Mouse (Mus musculus) megakaryocyte, adult 5-6 weeks (primary cell): Measurements from ENCODE around the gene Srsx. TPM values are rescaled to one million over a fixed set of nuclear protein-coding genes. Genes with fewer than 3 reads are reported as not detected.
"Not testable (repeated sequence)": the region's sequence is repeated elsewhere in the genome, so short reads cannot be mapped to it uniquely, and the experiment has no call there.

ENCODE experiments used
- ATAC-seq: 2 replicates; pipeline ENCODE4 v1.8.0; 2016; ENCODE audit warnings: mild to moderate bottlenecking, inconsistent platforms; ENCODE audit not compliant: poor library complexity, severe bottlenecking
- total RNA-seq, 2 experiments: library from RNA; stranded (forward) in 1 of 2; stranded (reverse) in 1 of 2; fragments of 153-499, 151-499 nt in 1 of 2; fragments of 221-1000, 200-1000 nt in 1 of 2; gene quantifications; 2 replicates each; pipeline versions ENCODE4 v1.2.3 to v1.2.4; 2015 to 2017

The Srsx gene
- total RNA-seq (2015) (not detected in 2 replicates), total RNA-seq (2017) (not detected in 2 replicates)

- not testable (repeated sequence) for ATAC-seq
Measured at GRCm38 (mm10) chrX:123222381-123222780, at the start of gene Srsx. Gene Srsx, minus strand, starts transcription at chrX:123222481.

DNA sequence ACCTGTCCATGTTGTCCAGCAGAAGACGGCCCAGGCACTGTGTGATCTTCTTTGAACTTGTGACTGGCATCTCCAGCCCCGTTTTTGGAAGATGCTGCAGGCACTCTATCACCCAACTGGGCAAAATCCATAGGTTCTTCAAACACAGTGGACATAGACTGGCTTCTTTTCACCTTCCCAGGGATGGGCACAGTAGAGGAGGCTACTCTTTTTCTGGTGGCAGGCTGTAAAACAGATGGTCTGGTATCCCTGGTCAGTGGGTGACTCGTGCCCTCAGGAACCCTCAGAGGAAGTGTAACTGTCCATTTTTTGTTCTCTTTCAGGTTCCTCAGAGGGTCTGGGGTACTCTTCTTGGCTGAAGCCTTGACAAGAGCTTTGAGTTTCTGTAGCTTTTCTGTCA is 24.5 kb upstream of the Srsx start, which contains the start of gene Gm17577:
TSS of gene Gm17577 (minus strand) at position 101 of the 400 bp plus-strand sequence.
- ATAC-seq, result not testable (repeated sequence)

Other genes starting within 250 kb of the Srsx start
- gene Gm17521, start 192.8 kb downstream of the Srsx start, total RNA-seq (2015), result not detected in 2 replicates
- gene Gm17521, start 192.8 kb downstream of the Srsx start, total RNA-seq (2017), result not detected in 2 replicates
- gene Cldn34c1, start 119.0 kb downstream of the Srsx start, total RNA-seq (2015), result 1.2 and 1.9 TPM in 2 replicates
- gene Cldn34c1, start 119.0 kb downstream of the Srsx start, total RNA-seq (2017), result 0.37 and 3.7 TPM in 2 replicates
- gene Gm17577, start 24.4 kb upstream of the Srsx start, total RNA-seq (2015), result not detected in 2 replicates
- not detected in 2 replicates for gene Gm17577, start 24.4 kb upstream of the Srsx start, total RNA-seq (2017)